Mouse (Mus musculus) G1E-ER4 (cell line): ENCODE results near the gene Ppp6r1. TPM values are rescaled to one million over a fixed set of nuclear protein-coding genes. Genes with fewer than 3 reads are reported as not detected.

Experiments used
- GATA1 ChIP-seq: IDR thresholded peaks from one replicate; pipeline ENCODE4 v1.8.0; 2012; ENCODE audit warnings: low read length, inconsistent platforms
- polyA plus RNA-seq: library from polyadenylated mRNA; stranded (reverse); fragments of >175 nt; gene quantifications from 2 replicates; pipeline ENCODE4 v1.2.3, GENCODE M21; 2012

The Ppp6r1 gene
- polyA plus RNA-seq, 1 experiment = 281 TPM

GRCm38 (mm10) chr7:4643225-4643624 lies 15.6 kb downstream of the Ppp6r1 start:
- TF ChIP-seq GATA1 = no peak

- TF ChIP-seq GATA1 = no peak
Measured at GRCm38 (mm10) chr7:4641956-4642355, 16.9 kb downstream of the Ppp6r1 start.

GRCm38 (mm10) chr7:4641155-4641554 lies 17.7 kb downstream of the Ppp6r1 start:
- no peak for TF ChIP-seq GATA1

GRCm38 (mm10) chr7:4636179-4636578 lies 22.6 kb downstream of the Ppp6r1 start:
- no peak for TF ChIP-seq GATA1

- no peak for TF ChIP-seq GATA1
Measured at GRCm38 (mm10) chr7:4631031-4631430, 27.8 kb downstream of the Ppp6r1 start, which contains the start of gene Tmem86b. Gene Tmem86b (minus strand): TSS chr7:4631422.

GRCm38 (mm10) chr7:4630198-4630597 lies 28.6 kb downstream of the Ppp6r1 start:
- peak; percentile 98 for TF ChIP-seq GATA1

- no peak for TF ChIP-seq GATA1
Measured at GRCm38 (mm10) chr7:4629586-4629985, 29.2 kb downstream of the Ppp6r1 start.

- no peak for TF ChIP-seq GATA1
Measured at GRCm38 (mm10) chr7:4625928-4626327, 32.9 kb downstream of the Ppp6r1 start.

- TF ChIP-seq GATA1 = no peak
Measured at GRCm38 (mm10) chr7:4624343-4624742, 34.5 kb downstream of the Ppp6r1 start.

- TF ChIP-seq GATA1 = no peak
Measured at GRCm38 (mm10) chr7:4623544-4624189, 35.2 kb downstream of the Ppp6r1 start.

- TF ChIP-seq GATA1 = no peak
Measured at GRCm38 (mm10) chr7:4619979-4620378, 38.8 kb downstream of the Ppp6r1 start.

GRCm38 (mm10) chr7:4613740-4614403 lies 44.9 kb downstream of the Ppp6r1 start:
- no peak for TF ChIP-seq GATA1

- no peak for TF ChIP-seq GATA1
Measured at GRCm38 (mm10) chr7:4612956-4613355, 45.9 kb downstream of the Ppp6r1 start.

GRCm38 (mm10) chr7:4612386-4612785 lies 46.4 kb downstream of the Ppp6r1 start:
- no peak for TF ChIP-seq GATA1

- TF ChIP-seq GATA1 = no peak
Measured at GRCm38 (mm10) chr7:4611921-4612341, 46.9 kb downstream of the Ppp6r1 start.

GRCm38 (mm10) chr7:4611511-4611910 lies 47.3 kb downstream of the Ppp6r1 start:
- TF ChIP-seq GATA1 = no peak

GRCm38 (mm10) chr7:4608002-4608401 lies 50.8 kb downstream of the Ppp6r1 start:
- TF ChIP-seq GATA1 = no peak
